Mouse (Mus musculus): Measurements from ENCODE around the gene Olfr800. TPM values are rescaled to one million over a fixed set of nuclear protein-coding genes. Genes with fewer than 3 reads are reported as not detected.

Gene Olfr800
- not detected in 2 replicates for polyA plus RNA-seq (2015; fragmentation: Nextera tagmentation; extraction: Ambion mirVana)

GRCm38 (mm10) chr10:129657394-129657793, at the start of gene Olfr800:
Gene Olfr800, plus strand, starts transcription at chr10:129657694.
- H3K4me3 ChIP-seq (ENCODE audit: low read depth, low read length) = no peak within 1 kb of the TSS
- no peak for TF ChIP-seq CTCF (IDR thresholded peaks at IDR 0.05; ENCODE audit: low read depth)

GRCm38 (mm10) chr10:129612470-129612869, 45.0 kb upstream of the Olfr800 start, which contains the start of gene Olfr796:
Gene Olfr796, minus strand, starts transcription at chr10:129612570.
- H3K27ac ChIP-seq (ENCODE audit: low read depth, low read length) = no peak within 1 kb of the TSS
- no peaks in the 10 kb centered on the region for H3K36me3 ChIP-seq (ENCODE audit: control insufficient read depth, insufficient read depth)
- H3K27me3 ChIP-seq (replicated peaks; ENCODE audit: control insufficient read depth, insufficient read depth, low read length) = no peaks in the 10 kb centered on the region
- H3K9ac ChIP-seq (ENCODE audit: low read depth, low read length) = no peak within 1 kb of the TSS
- no peaks in the 10 kb centered on the region for H3K4me1 ChIP-seq (replicated peaks; ENCODE audit: control insufficient read depth, insufficient read depth, low read length)
- 91% methylated on average over 1 of the region's 1 CpGs for WGBS
- no peaks in the 10 kb centered on the region for H3K9me3 ChIP-seq (ENCODE audit: control insufficient read depth)
- H3K4me3 ChIP-seq (ENCODE audit: low read depth, low read length) = no peak within 1 kb of the TSS
- H3K4me2 ChIP-seq (replicated peaks; ENCODE audit: low read depth) = no peak within 1 kb of the TSS
- TF ChIP-seq CTCF (IDR thresholded peaks at IDR 0.05; ENCODE audit: low read depth) = no peak
- no peak for ATAC-seq

More at GRCm38 (mm10) chr10:129657394-129657793, at the start of gene Olfr800:
- Histone ChIP-seq H3K9me3 (ENCODE audit: control insufficient read depth) (no peaks in the 10 kb centered on the region), H3K4me2 (replicated peaks; ENCODE audit: low read depth) (no peak within 1 kb of the TSS), H3K27me3 (replicated peaks; ENCODE audit: control insufficient read depth, insufficient read depth, low read length) (no peaks in the 10 kb centered on the region), H3K36me3 (ENCODE audit: control insufficient read depth, insufficient read depth) (no peaks in the 10 kb centered on the region), H3K27ac (ENCODE audit: low read depth, low read length) (no peak within 1 kb of the TSS), H3K9ac (ENCODE audit: low read depth, low read length) (no peak within 1 kb of the TSS), H3K4me1 (replicated peaks; ENCODE audit: control insufficient read depth, insufficient read depth, low read length) (no peaks in the 10 kb centered on the region)
- no peak for ATAC-seq

DNA sequence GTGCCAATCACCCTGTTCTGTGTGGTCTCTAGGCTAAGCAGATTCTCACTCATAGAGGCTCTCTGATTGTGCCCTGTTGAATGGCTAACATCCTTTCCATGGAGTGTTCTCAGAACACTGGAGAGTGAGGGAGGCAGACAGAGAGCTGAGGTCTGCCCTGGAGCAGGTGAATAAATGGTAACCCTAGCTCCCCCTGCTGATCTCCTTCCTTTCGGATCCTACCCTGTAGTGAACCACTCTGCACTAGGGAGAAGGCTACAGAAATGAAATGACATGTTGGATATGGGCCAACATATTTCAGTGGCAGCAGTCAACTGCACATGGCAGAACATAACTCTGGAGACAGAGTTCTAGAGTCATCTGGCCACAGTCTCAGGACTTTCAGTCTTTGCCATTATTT, 35.8 kb upstream of the Olfr800 start:
- Histone ChIP-seq H3K27me3 (replicated peaks; ENCODE audit: control insufficient read depth, insufficient read depth, low read length) (no peaks in the 10 kb centered on the region), H3K36me3 (ENCODE audit: control insufficient read depth, insufficient read depth) (no peaks in the 10 kb centered on the region), H3K4me3 (ENCODE audit: low read depth, low read length) (no peak overlapping the region), H3K4me2 (replicated peaks; ENCODE audit: low read depth) (no peak overlapping the region), H3K27ac (ENCODE audit: low read depth, low read length) (no peak overlapping the region), H3K9me3 (ENCODE audit: control insufficient read depth) (no peaks in the 10 kb centered on the region), H3K9ac (ENCODE audit: low read depth, low read length) (no peak overlapping the region), H3K4me1 (replicated peaks; ENCODE audit: control insufficient read depth, insufficient read depth, low read length) (no peaks in the 10 kb centered on the region)
- 16% methylated on average over 1 of the region's 1 CpGs for WGBS
- TF ChIP-seq CTCF (IDR thresholded peaks at IDR 0.05; ENCODE audit: low read depth) = no peak
- ATAC-seq = no peak

DNA sequence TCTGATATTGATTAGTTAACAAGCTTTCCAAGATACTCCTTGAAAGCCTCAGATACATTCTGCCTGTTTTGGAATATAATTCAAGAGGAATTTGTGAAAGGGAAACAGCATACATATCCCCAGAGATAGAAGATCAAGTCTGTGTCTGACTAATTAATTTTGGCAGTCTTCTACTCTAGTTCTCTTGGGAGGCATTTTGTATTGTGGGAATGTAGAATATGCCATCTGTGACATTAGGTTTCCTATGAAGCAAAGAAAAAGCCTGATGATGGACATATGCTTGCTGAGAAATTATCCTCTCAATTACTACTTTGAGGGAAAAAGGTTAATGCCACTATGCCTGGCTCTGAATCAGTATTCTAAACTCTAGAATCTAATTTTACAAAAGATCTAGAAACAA, 34.2 kb upstream of the Olfr800 start:
- ATAC-seq = no peak
- Histone ChIP-seq H3K27ac (ENCODE audit: low read depth, low read length) (no peak overlapping the region), H3K9ac (ENCODE audit: low read depth, low read length) (no peak overlapping the region), H3K9me3 (ENCODE audit: control insufficient read depth) (no peaks in the 10 kb centered on the region), H3K27me3 (replicated peaks; ENCODE audit: control insufficient read depth, insufficient read depth, low read length) (no peaks in the 10 kb centered on the region), H3K4me1 (replicated peaks; ENCODE audit: control insufficient read depth, insufficient read depth, low read length) (no peaks in the 10 kb centered on the region), H3K4me2 (replicated peaks; ENCODE audit: low read depth) (no peak overlapping the region), H3K4me3 (ENCODE audit: low read depth, low read length) (no peak overlapping the region), H3K36me3 (ENCODE audit: control insufficient read depth, insufficient read depth) (no peaks in the 10 kb centered on the region)
- TF ChIP-seq CTCF (IDR thresholded peaks at IDR 0.05; ENCODE audit: low read depth) = no peak

GRCm38 (mm10) chr10:129627834-129628233, 29.7 kb upstream of the Olfr800 start, which contains the start of gene Olfr798:
Gene Olfr798, minus strand, starts transcription at chr10:129627934.
- Histone ChIP-seq H3K9ac (ENCODE audit: low read depth, low read length) (no peak within 1 kb of the TSS), H3K27me3 (replicated peaks; ENCODE audit: control insufficient read depth, insufficient read depth, low read length) (no peaks in the 10 kb centered on the region), H3K4me3 (ENCODE audit: low read depth, low read length) (no peak within 1 kb of the TSS), H3K4me2 (replicated peaks; ENCODE audit: low read depth) (no peak within 1 kb of the TSS), H3K9me3 (ENCODE audit: control insufficient read depth) (no peaks in the 10 kb centered on the region), H3K27ac (ENCODE audit: low read depth, low read length) (no peak within 1 kb of the TSS), H3K4me1 (replicated peaks; ENCODE audit: control insufficient read depth, insufficient read depth, low read length) (no peaks in the 10 kb centered on the region), H3K36me3 (ENCODE audit: control insufficient read depth, insufficient read depth) (no peaks in the 10 kb centered on the region)
- no peak for TF ChIP-seq CTCF (IDR thresholded peaks at IDR 0.05; ENCODE audit: low read depth)
- ATAC-seq = no peak
- WGBS = 76% methylated on average over 1 of the region's 1 CpGs

DNA sequence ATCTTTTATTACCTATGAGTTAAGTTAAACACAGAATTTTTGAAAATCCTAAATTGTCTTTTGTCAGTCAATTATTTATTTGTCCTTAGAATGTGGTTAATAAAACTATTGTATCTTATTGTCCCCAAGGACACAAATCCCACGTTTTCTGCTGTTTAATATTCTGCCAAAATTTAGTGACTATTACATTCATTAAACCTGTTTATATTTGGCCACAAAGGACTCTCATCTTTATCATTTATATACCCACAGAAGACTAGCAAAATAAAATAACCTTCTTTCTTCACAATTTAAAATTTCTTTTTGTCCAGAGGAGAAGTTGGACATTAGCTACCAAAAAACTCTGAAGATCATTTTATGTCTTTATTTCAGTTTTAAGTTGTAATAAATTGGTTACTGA, 20.3 kb upstream of the Olfr800 start, which contains the start of gene Olfr799:
Gene Olfr799 (plus strand): TSS at position 301 of the 400 bp plus-strand sequence.
- 27% methylated on average over 1 of the region's 1 CpGs for WGBS
- no peak within 1 kb of the TSS for H3K4me3 ChIP-seq (ENCODE audit: low read depth, low read length)
- no peak within 1 kb of the TSS for H3K9ac ChIP-seq (ENCODE audit: low read depth, low read length)
- H3K4me2 ChIP-seq (replicated peaks; ENCODE audit: low read depth) = no peak within 1 kb of the TSS
- ATAC-seq = no peak
- H3K4me1 ChIP-seq (replicated peaks; ENCODE audit: control insufficient read depth, insufficient read depth, low read length) = no peaks in the 10 kb centered on the region
- no peak within 1 kb of the TSS for H3K27ac ChIP-seq (ENCODE audit: low read depth, low read length)
- H3K9me3 ChIP-seq (ENCODE audit: control insufficient read depth) = no peaks in the 10 kb centered on the region
- H3K27me3 ChIP-seq (replicated peaks; ENCODE audit: control insufficient read depth, insufficient read depth, low read length) = no peaks in the 10 kb centered on the region
- no peak for TF ChIP-seq CTCF (IDR thresholded peaks at IDR 0.05; ENCODE audit: low read depth)
- no peaks in the 10 kb centered on the region for H3K36me3 ChIP-seq (ENCODE audit: control insufficient read depth, insufficient read depth)

- Histone ChIP-seq H3K27me3 (replicated peaks; ENCODE audit: control insufficient read depth, insufficient read depth, low read length) (no peaks in the 10 kb centered on the region), H3K36me3 (ENCODE audit: control insufficient read depth, insufficient read depth) (no peaks in the 10 kb centered on the region), H3K27ac (ENCODE audit: low read depth, low read length) (no peak overlapping the region), H3K9me3 (ENCODE audit: control insufficient read depth) (no peaks in the 10 kb centered on the region), H3K4me3 (ENCODE audit: low read depth, low read length) (no peak overlapping the region), H3K4me2 (replicated peaks; ENCODE audit: low read depth) (no peak overlapping the region), H3K9ac (ENCODE audit: low read depth, low read length) (no peak overlapping the region), H3K4me1 (replicated peaks; ENCODE audit: control insufficient read depth, insufficient read depth, low read length) (no peaks in the 10 kb centered on the region)
- ATAC-seq = no peak
- TF ChIP-seq CTCF (IDR thresholded peaks at IDR 0.05; ENCODE audit: low read depth) = no peak
- 78% methylated on average over 1 of the region's 1 CpGs for WGBS
Measured at GRCm38 (mm10) chr10:129651763-129652162, 5.7 kb upstream of the Olfr800 start.
